Mouse (Mus musculus): ENCODE data around the gene Dcx.

Gene Dcx

GRCm38 (mm10) chrX:143932958-143933357, at the start of gene Dcx:
Dcx (minus strand) TSS chrX:143933311.
- no peak for DNase-seq (ENCODE audit: low spot score in 2 of 2)

GRCm38 (mm10) chrX:143966249-143966648, 33.1 kb upstream of the Dcx start:
- no peak for DNase-seq (ENCODE audit: low spot score in 2 of 2)

- DNase-seq (ENCODE audit: low spot score in 2 of 2) = no peak
Observed at GRCm38 (mm10) chrX:143933671-143934070, 560 bp upstream of the Dcx start.

- DNase-seq (ENCODE audit: low spot score in 2 of 2) = no peak
Observed at GRCm38 (mm10) chrX:143932530-143932929, 581 bp downstream of the Dcx start.

GRCm38 (mm10) chrX:143931400-143932185, 1.5 kb downstream of the Dcx start:
- no peak for DNase-seq (ENCODE audit: low spot score in 2 of 2)

GRCm38 (mm10) chrX:143922070-143922469, 11.0 kb downstream of the Dcx start:
- DNase-seq (ENCODE audit: low spot score in 2 of 2) = no peak

- DNase-seq (ENCODE audit: low spot score in 2 of 2) = no peak
Observed at GRCm38 (mm10) chrX:143906699-143907471, 26.2 kb downstream of the Dcx start.

GRCm38 (mm10) chrX:143904689-143905088, 28.4 kb downstream of the Dcx start:
- no peak for DNase-seq (ENCODE audit: low spot score in 2 of 2)

- DNase-seq (ENCODE audit: low spot score in 2 of 2) = no peak
Observed at GRCm38 (mm10) chrX:143902300-143902699, 30.8 kb downstream of the Dcx start.

- DNase-seq (ENCODE audit: low spot score in 2 of 2) = no peak
Observed at GRCm38 (mm10) chrX:143897363-143898285, 35.5 kb downstream of the Dcx start.

- DNase-seq (ENCODE audit: low spot score in 2 of 2) = no peak
Observed at GRCm38 (mm10) chrX:143896936-143897335, 36.2 kb downstream of the Dcx start.

GRCm38 (mm10) chrX:143893180-143893579, 39.9 kb downstream of the Dcx start:
- no peak for DNase-seq (ENCODE audit: low spot score in 2 of 2)

GRCm38 (mm10) chrX:143885765-143886164, 47.3 kb downstream of the Dcx start:
- DNase-seq (ENCODE audit: low spot score in 2 of 2) = no peak

- no peak for DNase-seq (ENCODE audit: low spot score in 2 of 2)
Observed at GRCm38 (mm10) chrX:143884953-143885352, 48.2 kb downstream of the Dcx start.

- no peak for DNase-seq (ENCODE audit: low spot score in 2 of 2)
Observed at GRCm38 (mm10) chrX:143884299-143884698, 48.8 kb downstream of the Dcx start.

GRCm38 (mm10) chrX:143881806-143882468, 51.2 kb downstream of the Dcx start:
- DNase-seq (ENCODE audit: low spot score in 2 of 2) = no peak

- DNase-seq (ENCODE audit: low spot score in 2 of 2) = no peak
Observed at GRCm38 (mm10) chrX:143879631-143880030, 53.5 kb downstream of the Dcx start.

- DNase-seq (ENCODE audit: low spot score in 2 of 2) = no peak
Observed at GRCm38 (mm10) chrX:143867129-143867664, 65.9 kb downstream of the Dcx start.

GRCm38 (mm10) chrX:143851351-143851750, 81.8 kb downstream of the Dcx start:
- DNase-seq (ENCODE audit: low spot score in 2 of 2) = no peak

GRCm38 (mm10) chrX:143849969-143850368, 83.1 kb downstream of the Dcx start:
- no peak for DNase-seq (ENCODE audit: low spot score in 2 of 2)

GRCm38 (mm10) chrX:143846637-143847036, 86.5 kb downstream of the Dcx start:
- no peak for DNase-seq (ENCODE audit: low spot score in 2 of 2)

All from frontal cortex, postnatal 25 days (tissue).